ENCODE assay signal across 19 mouse cellular contexts in the genomic region with DNA sequence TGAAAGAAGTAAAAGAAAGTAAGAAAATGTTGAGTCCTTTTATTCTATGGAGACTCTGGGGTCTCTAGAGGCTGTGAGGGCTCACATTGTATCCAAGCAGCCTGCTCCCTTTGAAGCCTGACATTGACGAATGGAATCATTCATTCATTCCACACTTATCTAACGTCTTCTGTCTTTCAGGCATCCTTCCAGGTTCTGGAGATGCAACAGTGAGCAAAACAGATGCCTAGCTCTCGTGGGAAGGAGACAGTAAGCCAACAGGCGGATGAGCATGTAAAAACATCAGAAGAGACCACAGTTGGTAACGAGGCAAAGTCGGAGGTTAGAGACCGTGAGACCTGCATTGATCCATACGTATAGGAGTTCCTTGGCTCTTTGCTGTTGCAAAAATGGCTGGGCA. TPM values are rescaled to one million over a fixed set of nuclear protein-coding genes. Genes with fewer than 3 reads are reported as not detected.
DNase-seq lines count a peak whose midpoint lies in the region; ATAC-seq and TF ChIP-seq lines count a peak whose summit lies in the region.
"Had no signal": no experiment of that assay in that cellular context is flagged by ENCODE, and none has a peak within 500 bp of the region (broad histone marks: within the 10 kb centered on the region; RNA-seq: fewer than 3 reads in every experiment).

No protein-coding gene starts in this region.

- 70% methylated on average over 8 of the region's 8 CpGs for WGBS in forebrain, embryonic 14.5 days
- 70% methylated on average over 8 of the region's 8 CpGs for WGBS in forebrain, embryonic 12.5 days
- WGBS in heart, embryonic 12.5 days = 63% methylated on average over 8 of the region's 8 CpGs

- H3K9me3 ChIP-seq in forebrain, embryonic 14.5 days (replicated peaks; ENCODE audit: control insufficient read depth, low read length) = no peaks in the 10 kb centered on the region
- no peaks in the 10 kb centered on the region for H3K9me3 ChIP-seq in forebrain, embryonic 12.5 days
- 0 out of 2 replicates have a peak, but pooled peaks cover 5% of the 10 kb centered on the region for H3K9me3 ChIP-seq in heart, embryonic 12.5 days (replicated peaks)
- H3K9me3 ChIP-seq: embryonic facial prominence, embryonic 12.5 days; heart, embryonic 10.5 days; heart, embryonic 15.5 days; hindbrain, embryonic 13.5 days had no signal

- DNase-seq in forebrain, embryonic 14.5 days (ENCODE audit: low spot score) = peak; percentile 45
- peak; percentile 31 to 37 for DNase-seq in heart, adult 18-20 months
- DNase-seq in brain, adult 2 months (ENCODE audit: low read depth, low spot score) = peak; percentile 72
- DNase-seq: adrenal gland, postnatal 14 days; cerebellum, adult 2 months; cerebellum, postnatal 10 days; gastrocnemius, postnatal 14 days; kidney, adult 11 months had no signal

- H3K27ac ChIP-seq in forebrain, embryonic 14.5 days (ENCODE audit: low read depth, low read length) = no peak overlapping the region
- no peak overlapping the region for H3K27ac ChIP-seq in forebrain, embryonic 12.5 days
- no peak overlapping the region for H3K27ac ChIP-seq in heart, embryonic 12.5 days (ENCODE audit: poor library complexity, severe bottlenecking)
- peak overlapping the region; percentile 23; the same call in 1 of the 2 replicates for H3K27ac ChIP-seq in cortical plate, adult 2 months (ENCODE audit: insufficient read depth, low read length)
- H3K27ac ChIP-seq: embryonic facial prominence, embryonic 12.5 days; heart, embryonic 10.5 days; heart, embryonic 15.5 days; hindbrain, embryonic 13.5 days; hindbrain, postnatal 0 days had no signal

- no peaks in the 10 kb centered on the region for H3K36me3 ChIP-seq in forebrain, embryonic 14.5 days (ENCODE audit: control insufficient read depth, insufficient read depth, low read length)
- H3K36me3 ChIP-seq in forebrain, embryonic 12.5 days (replicated peaks) = no peaks in the 10 kb centered on the region
- H3K36me3 ChIP-seq in heart, embryonic 12.5 days = no peaks in the 10 kb centered on the region
- H3K36me3 ChIP-seq: embryonic facial prominence, embryonic 12.5 days; heart, embryonic 10.5 days; heart, embryonic 15.5 days; hindbrain, embryonic 13.5 days had no signal

- H3K4me3 ChIP-seq in forebrain, embryonic 14.5 days (ENCODE audit: low read depth, low read length) = no peak overlapping the region
- no peak overlapping the region for H3K4me3 ChIP-seq in forebrain, embryonic 12.5 days (replicated peaks)
- H3K4me3 ChIP-seq in heart, embryonic 12.5 days = no peak overlapping the region
- no peak overlapping the region for H3K4me3 ChIP-seq in cortical plate, adult 2 months (ENCODE audit: insufficient read depth, low read length)
- H3K4me3 ChIP-seq: embryonic facial prominence, embryonic 12.5 days; heart, embryonic 10.5 days; heart, embryonic 15.5 days; hindbrain, embryonic 13.5 days had no signal

- H3K4me2 ChIP-seq in forebrain, embryonic 14.5 days (ENCODE audit: low read length) = no peak overlapping the region
- no peak overlapping the region for H3K4me2 ChIP-seq in forebrain, embryonic 12.5 days
- no peak overlapping the region for H3K4me2 ChIP-seq in heart, embryonic 12.5 days
- H3K4me2 ChIP-seq: embryonic facial prominence, embryonic 12.5 days; heart, embryonic 15.5 days; hindbrain, embryonic 13.5 days had no signal

- TF ChIP-seq POLR2A in cortical plate, adult 2 months (IDR thresholded peaks at IDR 0.05; ENCODE audit: extremely low read depth, insufficient read depth, low read length) = no peak

- no peaks in the 10 kb centered on the region for H3K4me1 ChIP-seq in forebrain, embryonic 14.5 days (ENCODE audit: control insufficient read depth, insufficient read depth, low read length)
- H3K4me1 ChIP-seq in forebrain, embryonic 12.5 days = peaks cover 4% of the 10 kb centered on the region; the same call in 1 of the 2 replicates
- peaks cover 13% of the 10 kb centered on the region for H3K4me1 ChIP-seq in heart, embryonic 12.5 days (replicated peaks)
- peaks cover 6% of the 10 kb centered on the region for H3K4me1 ChIP-seq in cortical plate, adult 2 months (ENCODE audit: control insufficient read depth, insufficient read depth, low read length)
- H3K4me1 ChIP-seq: embryonic facial prominence, embryonic 12.5 days had no signal

- no peak for TF ChIP-seq CTCF in cortical plate, adult 2 months (IDR thresholded peaks at IDR 0.05; ENCODE audit: extremely low read depth, insufficient read depth, low read length)

- no peak for ATAC-seq in forebrain, embryonic 14.5 days
- ATAC-seq in forebrain, embryonic 12.5 days (ENCODE audit: low FRiP score) = no peak
- ATAC-seq in heart, embryonic 12.5 days (ENCODE audit: insufficient number of reproducible peaks, low FRiP score) = no peak
- ATAC-seq: activated CD4-positive, CD25-positive, alpha-beta regulatory T cell, adult 4 months; Patski had no signal

- no peak overlapping the region for H3K9ac ChIP-seq in forebrain, embryonic 14.5 days (ENCODE audit: low read length)
- no peak overlapping the region for H3K9ac ChIP-seq in forebrain, embryonic 12.5 days
- H3K9ac ChIP-seq in heart, embryonic 12.5 days = no peak overlapping the region
- H3K9ac ChIP-seq: embryonic facial prominence, embryonic 12.5 days; heart, embryonic 15.5 days; hindbrain, embryonic 13.5 days had no signal

- H3K27me3 ChIP-seq in forebrain, embryonic 14.5 days (replicated peaks; ENCODE audit: control insufficient read depth, insufficient read depth, low read length) = no peaks in the 10 kb centered on the region
- H3K27me3 ChIP-seq in forebrain, embryonic 12.5 days = 0 out of 2 replicates have a peak, but pooled peaks cover 6% of the 10 kb centered on the region
- H3K27me3 ChIP-seq in heart, embryonic 12.5 days (replicated peaks) = no peaks in the 10 kb centered on the region
- H3K27me3 ChIP-seq: CH12.LX; embryonic facial prominence, embryonic 12.5 days; heart, embryonic 15.5 days; hindbrain, embryonic 13.5 days had no signal

RNA-seq across cellular contexts. Expression of gene Ranbp9, which starts 36.3 kb away (rescaled TPM):
- 15.4 and 16.4 TPM in 2 replicates for polyA plus RNA-seq in forebrain, embryonic 14.5 days (2014; fragmentation: Nextera tagmentation; extraction: Ambion mirVana)
- polyA plus RNA-seq in forebrain, embryonic 12.5 days (2016; fragmentation: Nextera tagmentation; extraction: Ambion mirVana) = 13.4 and 15.6 TPM in 2 replicates
- total RNA-seq in heart, adult 18-20 months (2021) = 10 to 100 TPM; 40.5 to 45.0 TPM
- polyA plus RNA-seq in heart, embryonic 12.5 days (2016; fragmentation: Nextera tagmentation; extraction: Ambion mirVana) = 6.8 and 8.6 TPM in 2 replicates
- 70.7 and 71.9 TPM in 2 replicates for polyA plus RNA-seq in cortical plate, adult 2 months (2012; rRNA removed)

RNA-seq across cellular contexts. Expression of gene Mcur1, which starts 42.6 kb away (rescaled TPM):
- polyA plus RNA-seq in forebrain, embryonic 14.5 days (2014; fragmentation: Nextera tagmentation; extraction: Ambion mirVana) = 7.2 and 7.6 TPM in 2 replicates
- polyA plus RNA-seq in forebrain, embryonic 12.5 days (2016; fragmentation: Nextera tagmentation; extraction: Ambion mirVana) = 11.7 and 11.8 TPM in 2 replicates
- 10 to 100 TPM; 49.3 to 52.2 TPM for total RNA-seq in heart, adult 18-20 months (2021)
- polyA plus RNA-seq in heart, embryonic 12.5 days (2016; fragmentation: Nextera tagmentation; extraction: Ambion mirVana) = 18.2 and 19.7 TPM in 2 replicates
- polyA plus RNA-seq in cortical plate, adult 2 months (2012; rRNA removed) = 24.5 and 26.1 TPM in 2 replicates
